Mouse (Mus musculus) naive thymus-derived CD4-positive, alpha-beta T cell, adult 2 months (primary cell): ENCODE data around the gene Fos.

Experiments used
- DNase-seq: peaks from one replicate; pipeline ENCODE4 v3.0.0-alpha.2; 2011; ENCODE audit warnings: low read depth

The Fos gene

GRCm38 (mm10) chr12:85473481-85474297 is at the start of gene Fos:
Fos (plus strand) TSS chr12:85473890.
- peak; percentile 97 for DNase-seq

- no peak for DNase-seq
Observed at GRCm38 (mm10) chr12:85425721-85426120, 48.0 kb upstream of the Fos start.

- no peak for DNase-seq
Observed at GRCm38 (mm10) chr12:85426126-85426525, 47.6 kb upstream of the Fos start.

- peak; percentile 46 for DNase-seq
Observed at GRCm38 (mm10) chr12:85427802-85428201, 45.9 kb upstream of the Fos start.

- DNase-seq, result no peak
Observed at GRCm38 (mm10) chr12:85429999-85430398, 43.7 kb upstream of the Fos start.

GRCm38 (mm10) chr12:85430434-85430833 is 43.3 kb upstream of the Fos start:
- DNase-seq, result peak; percentile 69

GRCm38 (mm10) chr12:85433850-85434249 is 39.8 kb upstream of the Fos start:
- no peak for DNase-seq

- no peak for DNase-seq
Observed at GRCm38 (mm10) chr12:85434526-85434925, 39.2 kb upstream of the Fos start.

GRCm38 (mm10) chr12:85436021-85436621 is 37.6 kb upstream of the Fos start:
- peak; percentile 49 for DNase-seq

- no peak for DNase-seq
Observed at GRCm38 (mm10) chr12:85437172-85437876, 36.4 kb upstream of the Fos start.

GRCm38 (mm10) chr12:85443456-85443855 is 30.2 kb upstream of the Fos start:
- no peak for DNase-seq

- peak; percentile 90 for DNase-seq
Observed at GRCm38 (mm10) chr12:85444646-85445045, 29.0 kb upstream of the Fos start.

GRCm38 (mm10) chr12:85447009-85447408 is 26.7 kb upstream of the Fos start:
- DNase-seq, result peak; percentile 92

GRCm38 (mm10) chr12:85447490-85447889 is 26.2 kb upstream of the Fos start:
- no peak for DNase-seq

- no peak for DNase-seq
Observed at GRCm38 (mm10) chr12:85449478-85449877, 24.2 kb upstream of the Fos start.

GRCm38 (mm10) chr12:85451693-85452491 is 21.8 kb upstream of the Fos start:
- peak; percentile 27 for DNase-seq

GRCm38 (mm10) chr12:85455065-85456058 is 18.3 kb upstream of the Fos start:
- DNase-seq, result peak; percentile 100

GRCm38 (mm10) chr12:85456276-85456675 is 17.4 kb upstream of the Fos start:
- DNase-seq, result peak; percentile 44

GRCm38 (mm10) chr12:85456966-85457505 is 16.7 kb upstream of the Fos start:
- DNase-seq, result peak; percentile 57

- no peak for DNase-seq
Observed at GRCm38 (mm10) chr12:85459820-85460219, 13.9 kb upstream of the Fos start.
